ENCODE assay signal across 8 mouse cellular contexts in the genomic region with DNA sequence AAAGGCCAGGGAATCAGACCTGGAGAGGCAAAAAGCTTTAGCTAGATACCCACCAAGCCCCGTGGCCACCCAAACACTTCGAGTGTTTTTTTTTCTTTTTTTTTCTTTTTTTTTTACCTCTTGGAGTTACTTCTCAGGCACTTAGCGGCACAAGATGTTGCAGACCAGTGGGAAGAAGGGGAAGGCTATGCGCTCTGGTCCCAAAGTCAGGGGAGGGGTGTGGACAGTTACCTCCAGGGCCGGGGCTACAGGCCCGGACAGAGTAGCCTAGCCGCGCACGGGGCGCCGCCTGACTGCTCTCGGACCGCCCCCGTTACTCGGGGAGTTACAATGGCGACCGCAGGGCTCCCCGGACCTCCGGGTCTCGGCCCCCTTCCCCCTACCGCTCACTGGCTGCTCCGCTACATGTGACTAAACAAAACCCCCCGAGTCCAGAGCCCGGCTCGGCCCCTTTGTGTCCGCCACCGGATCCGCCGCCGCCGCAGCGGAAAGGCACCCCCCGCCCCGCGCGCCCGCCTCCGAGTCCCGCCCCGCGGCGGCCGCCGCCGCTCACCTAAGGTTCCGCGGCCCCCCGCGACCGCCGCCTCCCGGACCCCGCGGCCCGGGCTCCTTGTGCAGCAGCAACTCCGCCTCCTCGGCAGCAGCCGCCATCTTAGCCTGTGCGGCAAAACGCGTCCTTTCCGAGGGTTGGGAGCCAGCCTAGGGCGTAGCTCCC. TPM values are rescaled to one million over a fixed set of nuclear protein-coding genes. Genes with fewer than 3 reads are reported as not detected.
DNase-seq lines count a peak whose midpoint lies in the region; ATAC-seq and TF ChIP-seq lines count a peak whose summit lies in the region.

No protein-coding gene starts in this region.

- H3K4me3 ChIP-seq in intestine, embryonic 15.5 days (replicated peaks) = peak overlapping the region; percentile 91
- H3K4me3 ChIP-seq in liver, embryonic 12.5 days = peak overlapping the region; percentile 91
- peak overlapping the region; percentile 72 for H3K4me3 ChIP-seq in myocyte
- peak overlapping the region; percentile 99 for H3K4me3 ChIP-seq in testis, adult 2 months (ENCODE audit: control insufficient read depth, low read depth, low read length)

- H3K79me2 ChIP-seq in myocyte (ENCODE audit: control insufficient read depth, insufficient read depth) = peaks cover 50% of the 10 kb centered on the region

- under 1% methylated on average over 63 of the region's 63 CpGs for WGBS in intestine, embryonic 15.5 days
- under 1% methylated on average over 63 of the region's 63 CpGs for WGBS in liver, embryonic 12.5 days (ENCODE audit: insufficient replicate concordance)

- H3K9ac ChIP-seq in intestine, embryonic 15.5 days = peak overlapping the region; percentile 99
- peak overlapping the region; percentile 97 for H3K9ac ChIP-seq in liver, embryonic 12.5 days

- peak overlapping the region; percentile 76 for H3K4me2 ChIP-seq in intestine, embryonic 15.5 days (replicated peaks)
- peak overlapping the region; percentile 83 for H3K4me2 ChIP-seq in liver, embryonic 12.5 days
- H3K4me2 ChIP-seq in myocyte (ENCODE audit: low read depth) = peak overlapping the region; percentile 92

- H3K36me3 ChIP-seq in intestine, embryonic 15.5 days = no peaks in the 10 kb centered on the region
- peaks cover 22% of the 10 kb centered on the region for H3K36me3 ChIP-seq in liver, embryonic 12.5 days
- no peaks in the 10 kb centered on the region for H3K36me3 ChIP-seq in myocyte (ENCODE audit: control insufficient read depth, insufficient read depth)
- no peaks in the 10 kb centered on the region; the same call in 1 of the 2 replicates for H3K36me3 ChIP-seq in testis, adult 2 months (ENCODE audit: control insufficient read depth, insufficient read depth, low read length)

- DNase-seq in kidney, adult 11 months = peak; percentile 71
- DNase-seq in kidney, adult 18-20 months = no peak
- DNase-seq in cerebellum, postnatal 10 days = peak; percentile 85 to 86
- peak; percentile 81 for DNase-seq in gastrocnemius, postnatal 14 days

- peak overlapping the region; percentile 99 for H3K27ac ChIP-seq in intestine, embryonic 15.5 days
- peak overlapping the region; percentile 96 for H3K27ac ChIP-seq in liver, embryonic 12.5 days
- peak overlapping the region; percentile 99 for H3K27ac ChIP-seq in testis, adult 2 months (ENCODE audit: control insufficient read depth, insufficient read depth, low read depth, low read length)

- H3K27me3 ChIP-seq in intestine, embryonic 15.5 days (replicated peaks) = no peaks in the 10 kb centered on the region
- H3K27me3 ChIP-seq in liver, embryonic 12.5 days (replicated peaks) = no peaks in the 10 kb centered on the region
- no peaks in the 10 kb centered on the region for H3K27me3 ChIP-seq in myocyte (ENCODE audit: control insufficient read depth, insufficient read depth, insufficient read length)
- no peaks in the 10 kb centered on the region for H3K27me3 ChIP-seq in testis, adult 2 months (ENCODE audit: control insufficient read depth, insufficient read depth, low read length)

- no peak for TF ChIP-seq CTCF in testis, adult 2 months (IDR thresholded peaks at IDR 0.05; ENCODE audit: control insufficient read depth, insufficient read depth, insufficient replicate concordance, low read depth, low read length)

- H3K9me3 ChIP-seq in intestine, embryonic 15.5 days = no peaks in the 10 kb centered on the region
- no peaks in the 10 kb centered on the region for H3K9me3 ChIP-seq in liver, embryonic 12.5 days (replicated peaks)

- peak; percentile 90 for ATAC-seq in intestine, embryonic 15.5 days
- ATAC-seq in liver, embryonic 12.5 days = peak; percentile 74

- intact Hi-C loops in gastrocnemius, postnatal 14 days (cut with DNase I; ENCODE audit: low total_unique reads) = no loop called here

- H3K4me1 ChIP-seq in intestine, embryonic 15.5 days (replicated peaks) = peaks cover 9% of the 10 kb centered on the region; the same call in 1 of the 2 replicates
- peaks cover 43% of the 10 kb centered on the region for H3K4me1 ChIP-seq in liver, embryonic 12.5 days
- peaks cover 9% of the 10 kb centered on the region for H3K4me1 ChIP-seq in testis, adult 2 months (ENCODE audit: control insufficient read depth, insufficient read depth, low read length)

- H3ac ChIP-seq in myocyte (ENCODE audit: control insufficient read depth, insufficient read length) = peak overlapping the region; percentile 100

- no peak for TF ChIP-seq POLR2A in myocyte (IDR thresholded peaks at IDR 0.05; ENCODE audit: insufficient read length, low read depth)
- TF ChIP-seq POLR2A in testis, adult 2 months (IDR thresholded peaks at IDR 0.05; ENCODE audit: control insufficient read depth, low read depth, low read length) = no peak

TF ChIP-seq in myocyte, 11 proteins besides CTCF, POLR2A, EP300 and RAD21:
- no peak for TF ChIP-seq MYOD1 (IDR thresholded peaks at IDR 0.05; ENCODE audit: control insufficient read depth in 1 of 3, insufficient read length in 2 of 3, low read depth in 2 of 3)
- no peak for TF ChIP-seq MYOG (IDR thresholded peaks at IDR 0.05; ENCODE audit: control insufficient read depth in 1 of 3, insufficient read depth in 1 of 3, insufficient read length in 2 of 3, low read depth in 2 of 3)
- TF ChIP-seq TCF12 (IDR thresholded peaks at IDR 0.05; ENCODE audit: insufficient read depth, poor library complexity, severe bottlenecking) = no peak
- TF ChIP-seq POLR2AphosphoS2 (IDR thresholded peaks at IDR 0.05; ENCODE audit: insufficient read length, low read depth) = no peak

RNA-seq across cellular contexts. Expression of a gene that starts 1.2 kb away (rescaled TPM):
- 10 to 100 TPM; 40.2 to 43.9 TPM for total RNA-seq in gastrocnemius, postnatal 14 days (2021)
- polyA plus RNA-seq in intestine, embryonic 15.5 days (2015; fragmentation: Nextera tagmentation; extraction: Ambion mirVana) = 41.8 and 55.7 TPM in 2 replicates
- 23.2 and 26.3 TPM in 2 replicates for polyA plus RNA-seq in liver, embryonic 12.5 days (2016; fragmentation: Nextera tagmentation; extraction: Ambion mirVana)
- polyA plus RNA-seq in myocyte (2012; fragmentation: generic; extraction: Trizol) = 5.1 TPM
- 18.1 and 22.2 TPM in 2 replicates for polyA plus RNA-seq in testis, adult 2 months (2012; rRNA removed)
